ENCODE assay signal across 9 mouse cellular contexts in genomic region chr5:24337366-24337765, GRCm38 (mm10). TPM values are rescaled to one million over a fixed set of nuclear protein-coding genes. Genes with fewer than 3 reads are reported as not detected.
A peak's percentile ranks its signal among the peaks of the same experiment; 100 is the strongest.
DNase-seq lines count a peak whose midpoint lies in the region; ATAC-seq and TF ChIP-seq lines count a peak whose summit lies in the region.
"Had no signal": no experiment of that assay in that cellular context is flagged by ENCODE, and none has a peak within 500 bp of the region (broad histone marks: within the 10 kb centered on the region; RNA-seq: fewer than 3 reads in every experiment).

No protein-coding gene starts in this region.

- H3K27ac ChIP-seq in gastrocnemius, adult 2 months, result no peak overlapping the region
- peak overlapping the region; percentile 96 for H3K27ac ChIP-seq in heart, embryonic 13.5 days (replicated peaks)
- H3K27ac ChIP-seq in thymus, adult 2 months (ENCODE audit: control insufficient read depth, insufficient read depth, low read length), result no peak overlapping the region
- H3K27ac ChIP-seq: liver, embryonic 13.5 days had no signal

- ATAC-seq in heart, embryonic 13.5 days (ENCODE audit: extremely low read depth, insufficient number of reproducible peaks, low FRiP score, low TSS enrichment), result peak; percentile 69
- no peak for ATAC-seq in activated CD4-positive, CD25-positive, alpha-beta regulatory T cell, adult 4 months

- peak; percentile 49 for DNase-seq in gastrocnemius, adult 2 months
- DNase-seq in gastrocnemius, adult 8-10 months (ENCODE audit: low spot score in 2 of 2), result no peak
- peak; percentile 34 for DNase-seq in NIH3T3 (ENCODE audit: low read depth)
- peak; percentile 26 to 62 for DNase-seq in kidney, postnatal 25 days
- no peak for DNase-seq in thymus, adult 2 months
- DNase-seq in layer of hippocampus, adult 11-12 months (ENCODE audit: low spot score), result no peak
- DNase-seq: liver, embryonic 13.5 days had no signal

- H3K4me3 ChIP-seq in gastrocnemius, adult 2 months, result no peak overlapping the region
- H3K4me3 ChIP-seq in heart, embryonic 13.5 days, result no peak overlapping the region
- no peak overlapping the region for H3K4me3 ChIP-seq in thymus, adult 2 months (ENCODE audit: control insufficient read depth, insufficient read depth, low read length)
- H3K4me3 ChIP-seq: liver, embryonic 13.5 days had no signal

- H3K36me3 ChIP-seq in heart, embryonic 13.5 days, result peaks cover 45% of the 10 kb centered on the region
- H3K36me3 ChIP-seq in thymus, adult 2 months (ENCODE audit: control insufficient read depth, insufficient read depth, low read length), result 0 out of 2 replicates have a peak, but pooled peaks cover 4% of the 10 kb centered on the region
- H3K36me3 ChIP-seq: liver, embryonic 13.5 days had no signal

- intact Hi-C loops in gastrocnemius, adult 2 months (cut with DNase I), result loop anchor here (2.0 kb wide), 1 partner anchor 19 kb away; no protein-coding TSS in a partner anchor

- peaks cover 89% of the 10 kb centered on the region for H3K4me1 ChIP-seq in heart, embryonic 13.5 days
- no peaks in the 10 kb centered on the region for H3K4me1 ChIP-seq in thymus, adult 2 months (replicated peaks; ENCODE audit: control insufficient read depth, insufficient read depth, low read length)

- H3K27me3 ChIP-seq in heart, embryonic 13.5 days (replicated peaks), result no peaks in the 10 kb centered on the region
- H3K27me3 ChIP-seq in thymus, adult 2 months (ENCODE audit: control insufficient read depth, insufficient read depth, low read length), result no peaks in the 10 kb centered on the region

- TF ChIP-seq CTCF in gastrocnemius, adult 2 months (IDR thresholded peaks at IDR 0.05), result peak; percentile 21; the same call in 1 of the 2 replicates
- TF ChIP-seq CTCF in thymus, adult 2 months (IDR thresholded peaks at IDR 0.05; ENCODE audit: borderline replicate concordance, control insufficient read depth, extremely low read depth, insufficient read depth, low read length, poor library complexity), result no peak

- peak overlapping the region; percentile 29 for H3K9ac ChIP-seq in heart, embryonic 13.5 days
- H3K9ac ChIP-seq: liver, embryonic 13.5 days had no signal

- no peak for TF ChIP-seq POLR2A in thymus, adult 2 months (IDR thresholded peaks at IDR 0.05; ENCODE audit: control insufficient read depth, extremely low read depth, insufficient read depth, low read length, poor library complexity)

- WGBS in heart, embryonic 13.5 days, result 6% methylated on average over 9 of the region's 9 CpGs
- WGBS in thymus, adult 2 months, result 46% methylated on average over 9 of the region's 9 CpGs

- H3K4me2 ChIP-seq in heart, embryonic 13.5 days, result peak overlapping the region; percentile 51
- H3K4me2 ChIP-seq: liver, embryonic 13.5 days had no signal

- no peaks in the 10 kb centered on the region for H3K9me3 ChIP-seq in heart, embryonic 13.5 days
- H3K9me3 ChIP-seq: liver, embryonic 13.5 days had no signal

RNA-seq across cellular contexts. Expression of gene Kcnh2, which starts 14.0 kb away (rescaled TPM):
- 1 to 10 TPM; 1.4 to 2.2 TPM for total RNA-seq in gastrocnemius, adult 2 months (2021)
- total RNA-seq in gastrocnemius, adult 8-10 months (2022), result 1 to 10 TPM in 2 of 4 experiments, under 1 TPM in 2; 0.54 to 1.8 (median 1.2) TPM
- 24.4 and 26.2 TPM in 2 replicates for polyA plus RNA-seq in heart, embryonic 13.5 days (2015; fragmentation: Nextera tagmentation; extraction: Ambion mirVana)
- polyA plus RNA-seq in thymus, adult 2 months (2012; rRNA removed), result 187 and 196 TPM in 2 replicates
- polyA plus RNA-seq in activated CD4-positive, CD25-positive, alpha-beta regulatory T cell, adult 4 months (2017; shearing (Covaris generic)), result under 1 TPM; 0.16 to 0.24 TPM

RNA-seq across cellular contexts. Expression of gene Nos3, which starts 27.2 kb away (rescaled TPM):
- 1 to 10 TPM; 5.0 to 7.1 TPM for total RNA-seq in gastrocnemius, adult 2 months (2021)
- total RNA-seq in gastrocnemius, adult 8-10 months (2022), result 1 to 10 TPM; 3.2 to 5.8 (median 4.0) TPM
- 34.0 and 35.0 TPM in 2 replicates for polyA plus RNA-seq in heart, embryonic 13.5 days (2015; fragmentation: Nextera tagmentation; extraction: Ambion mirVana)
- polyA plus RNA-seq in thymus, adult 2 months (2012; rRNA removed), result 3.7 and 5.7 TPM in 2 replicates
- under 1 TPM in 1 of 2 experiments, not detected in 1; 0.42 TPM for polyA plus RNA-seq in activated CD4-positive, CD25-positive, alpha-beta regulatory T cell, adult 4 months (2017; shearing (Covaris generic))

RNA-seq across cellular contexts. Expression of gene Atg9b, which starts 54.6 kb away (rescaled TPM):
- under 1 TPM in 1 of 2 experiments, not detected in 1; 0.06 TPM for total RNA-seq in gastrocnemius, adult 2 months (2021)
- total RNA-seq in gastrocnemius, adult 8-10 months (2022), result under 1 TPM in 1 of 4 experiments, not detected in 3; 0.22 TPM
- 0.87 and 1.4 TPM in 2 replicates for polyA plus RNA-seq in heart, embryonic 13.5 days (2015; fragmentation: Nextera tagmentation; extraction: Ambion mirVana)
- polyA plus RNA-seq in thymus, adult 2 months (2012; rRNA removed), result 6.8 and 8.1 TPM in 2 replicates
- 1 to 10 TPM; 2.2 to 2.9 TPM for polyA plus RNA-seq in activated CD4-positive, CD25-positive, alpha-beta regulatory T cell, adult 4 months (2017; shearing (Covaris generic))

RNA-seq across cellular contexts. Expression of gene Abcb8, which starts 56.1 kb away (rescaled TPM):
- total RNA-seq in gastrocnemius, adult 2 months (2021), result 10 to 100 TPM; 37.0 to 39.8 TPM
- 10 to 100 TPM; 34.7 to 40.0 (median 38.8) TPM for total RNA-seq in gastrocnemius, adult 8-10 months (2022)
- 62.0 and 63.4 TPM in 2 replicates for polyA plus RNA-seq in heart, embryonic 13.5 days (2015; fragmentation: Nextera tagmentation; extraction: Ambion mirVana)
- 78.2 and 85.0 TPM in 2 replicates for polyA plus RNA-seq in thymus, adult 2 months (2012; rRNA removed)
- 10 to 100 TPM; 15.3 to 21.6 TPM for polyA plus RNA-seq in activated CD4-positive, CD25-positive, alpha-beta regulatory T cell, adult 4 months (2017; shearing (Covaris generic))

Comparison
In these comparisons a context has a peak if more than half of its experiments do, and no peak if none do; other contexts are left out.
1. DNase-seq: peak in gastrocnemius, adult 2 months (single experiment), NIH3T3 (single experiment) and kidney, postnatal 25 days (2 of 2); none in gastrocnemius, adult 8-10 months (0 of 2), thymus, adult 2 months (single experiment) and layer of hippocampus, adult 11-12 months (single experiment).
2. RNA of gene Kcnh2, which starts 14.0 kb away (polyA plus RNA-seq): 187 to 196 TPM in thymus, adult 2 months and 24.4 to 26.2 TPM in heart, embryonic 13.5 days; 0.16 to 0.24 TPM in activated CD4-positive, CD25-positive, alpha-beta regulatory T cell, adult 4 months; every median in the first group is over 10 times any median in the second.